Mouse (Mus musculus) gastrocnemius, postnatal 36 days (tissue): ENCODE data around the gene Gm14418. TPM values are rescaled to one million over a fixed set of nuclear protein-coding genes. Genes with fewer than 3 reads are reported as not detected.
A peak's percentile ranks its signal among the peaks of the same experiment; 100 is the strongest.
"Not testable (repeated sequence)": the region's sequence is repeated elsewhere in the genome, so short reads cannot be mapped to it uniquely, and the experiment has no call there.

Experiments used
- DNase-seq, 2 experiments: peaks; one replicate each; pipeline ENCODE4 v3.0.0; 2022
- intact Hi-C: fragments of 180-260 bp; cut with DNase I; formaldehyde crosslinking; loops from one replicate; pipeline ENCODE4 v1.15.1; 2025
- long read RNA-seq, 2 experiments: library from polyadenylated mRNA; stranded (forward); transcript quantifications; one replicate each; pipeline ENCODE4 v2.0.0; 2021
- total RNA-seq, 2 experiments: library from RNA; stranded (reverse); gene quantifications; 2 replicates each; pipeline ENCODE4 v1.2.3; 2021

Gene Gm14418
- total RNA-seq, result 10 to 100 TPM in 1 of 2 experiments, 1 to 10 TPM in 1; 9.7 to 11.0 TPM
- long read RNA-seq, experiment 1, partial matches to known transcripts, result 0 of 6 reads
- long read RNA-seq, experiment 1, other reads (novel, unspliced or antisense), result 5 of 6 reads
- long read RNA-seq, experiment 2, partial matches to known transcripts, result 2 of 10 reads
- long read RNA-seq, experiment 2, other reads (novel, unspliced or antisense), result 5 of 10 reads

DNA sequence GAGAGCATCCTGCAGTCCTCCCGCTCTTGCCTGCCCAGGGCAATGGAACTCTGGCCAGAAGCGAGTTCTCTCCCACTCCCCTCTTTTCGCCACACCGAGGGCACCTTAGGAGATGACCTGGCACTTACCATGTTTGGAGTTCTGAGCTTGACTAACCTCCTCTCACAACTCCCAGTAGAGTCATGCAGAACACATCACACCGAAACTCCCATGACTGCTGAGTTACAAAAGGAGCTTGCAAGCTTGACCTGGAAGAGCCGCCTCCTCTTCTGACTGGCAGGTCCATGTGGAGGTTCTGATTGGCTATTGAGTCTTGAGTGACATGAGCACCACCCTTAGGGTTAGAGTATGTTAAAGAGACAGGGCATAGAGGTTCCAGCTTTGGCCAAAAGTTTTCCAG is at the start of gene Gm14418:
TSS of gene Gm14418 (minus strand) at position 225 of the 400 bp plus-strand sequence.
- intact Hi-C loops, result not testable (repeated sequence)
- DNase-seq, result peak in 1 of 2 experiments; percentile 9

Other genes starting within 250 kb of the Gm14418 start
- 10 to 100 TPM; 10.3 to 10.4 TPM for gene Gm14410, start 191.9 kb downstream of the Gm14418 start, total RNA-seq
- gene Gm14409, start 131.3 kb downstream of the Gm14418 start, total RNA-seq, result 1 to 10 TPM in 1 of 2 experiments, under 1 TPM in 1; 0.74 to 1.0 TPM
- 1 to 10 TPM; 1.6 TPM for gene Gm14412, start 74.0 kb downstream of the Gm14418 start, total RNA-seq
- 10 to 100 TPM; 29.9 to 35.6 TPM for gene Zfp970, start 66.4 kb upstream of the Gm14418 start, total RNA-seq
- gene Gm14403, start 99.9 kb upstream of the Gm14418 start, total RNA-seq, result 10 to 100 TPM; 17.5 to 28.2 TPM
- not detected for gene Gm14406, start 179.9 kb upstream of the Gm14418 start, total RNA-seq